Mouse (Mus musculus) spleen, adult 18-20 months (tissue): ENCODE data around the gene Slc9a3r1.
A peak's percentile ranks its signal among the peaks of the same experiment; 100 is the strongest.

Source experiments
- DNase-seq, 2 experiments: peaks; one replicate each; pipeline ENCODE4 v3.0.0; 2022; ENCODE audit warnings: mixed read lengths in 2 of 2

Slc9a3r1 gene

GRCm38 (mm10) chr11:115162832-115163480, at the start of gene Slc9a3r1:
Slc9a3r1 (plus strand) TSS chr11:115163341.
- DNase-seq, result peak; percentile 98 to 99

- DNase-seq, result no peak
These were observed 43.7 kb upstream of the Slc9a3r1 start for GRCm38 (mm10) chr11:115119409-115119808.

GRCm38 (mm10) chr11:115128483-115128882, 34.7 kb upstream of the Slc9a3r1 start:
- no peak for DNase-seq

- no peak for DNase-seq
These were observed 33.5 kb upstream of the Slc9a3r1 start for GRCm38 (mm10) chr11:115129508-115130126.

- no peak for DNase-seq
These were observed 31.3 kb upstream of the Slc9a3r1 start for GRCm38 (mm10) chr11:115131768-115132381.

GRCm38 (mm10) chr11:115133800-115134199, 29.3 kb upstream of the Slc9a3r1 start, which contains the start of gene Cd300lf:
Cd300lf (minus strand) TSS chr11:115133992.
- peak in 1 of 2 experiments; percentile 46 for DNase-seq

GRCm38 (mm10) chr11:115138597-115139262, 24.4 kb upstream of the Slc9a3r1 start:
- peak in 1 of 2 experiments; percentile 13 for DNase-seq

- no peak for DNase-seq
These were observed 21.2 kb upstream of the Slc9a3r1 start for GRCm38 (mm10) chr11:115141970-115142369.

- DNase-seq, result no peak
These were observed 15.3 kb upstream of the Slc9a3r1 start for GRCm38 (mm10) chr11:115147813-115148212.

GRCm38 (mm10) chr11:115150741-115151254, 12.3 kb upstream of the Slc9a3r1 start:
- no peak for DNase-seq

- DNase-seq, result no peak
These were observed 11.2 kb upstream of the Slc9a3r1 start for GRCm38 (mm10) chr11:115151755-115152429.

- no peak for DNase-seq
These were observed 10.1 kb upstream of the Slc9a3r1 start for GRCm38 (mm10) chr11:115153088-115153487.

- DNase-seq, result peak; percentile 87 to 95
These were observed 9.3 kb upstream of the Slc9a3r1 start for GRCm38 (mm10) chr11:115153699-115154292.

- DNase-seq, result peak in 1 of 2 experiments; percentile 30
These were observed 8.0 kb upstream of the Slc9a3r1 start for GRCm38 (mm10) chr11:115155053-115155634.

GRCm38 (mm10) chr11:115157933-115158719, 5.0 kb upstream of the Slc9a3r1 start:
- DNase-seq, result peak; percentile 64 to 68

- DNase-seq, result peak; percentile 63 to 84
These were observed 2.9 kb upstream of the Slc9a3r1 start for GRCm38 (mm10) chr11:115160016-115160797.

GRCm38 (mm10) chr11:115160883-115161577, 2.1 kb upstream of the Slc9a3r1 start:
- peak; percentile 62 to 84 for DNase-seq

- no peak for DNase-seq
These were observed 1.4 kb upstream of the Slc9a3r1 start for GRCm38 (mm10) chr11:115161578-115162204.

GRCm38 (mm10) chr11:115162205-115162601, 938 bp upstream of the Slc9a3r1 start:
- DNase-seq, result no peak
